Mouse (Mus musculus): ENCODE measurements at regions not wholly inside any gene's neighbourhood (a gene's known extent, or its start where the extent isn't known, plus 50 kb on each side); places are given as distances from the start of the nearest gene placed in this dataset.
A peak's percentile ranks its signal among the peaks of the same experiment; 100 is the strongest.
"Not testable (repeated sequence)": the region's sequence is repeated elsewhere in the genome, so short reads cannot be mapped to it uniquely, and the experiment has no call there.

- H3K36me3 ChIP-seq (ENCODE audit: insufficient read depth, low read length) = no peaks in the 10 kb centered on the region
- TF ChIP-seq CTCF (IDR thresholded peaks at IDR 0.05) = no peak
- DNase-seq (ENCODE audit: low spot score) (no peak), ATAC-seq (ENCODE audit: low FRiP score) (no peak)
- no peaks in the 10 kb centered on the region for H3K4me1 ChIP-seq (ENCODE audit: insufficient read depth, low read length)
- WGBS = 31% methylated on average over 1 of the region's 1 CpGs
- H3K27ac ChIP-seq (ENCODE audit: low read depth, low read length) = no peak overlapping the region
- H3K4me2 ChIP-seq (ENCODE audit: low read depth, low read length, poor library complexity, severe bottlenecking) = no peak overlapping the region
- no peak overlapping the region for H3K4me3 ChIP-seq (ENCODE audit: low read depth, low read length)
- no peaks in the 10 kb centered on the region for H3K9me3 ChIP-seq (ENCODE audit: low read length)
- no peaks in the 10 kb centered on the region for H3K27me3 ChIP-seq (ENCODE audit: insufficient read depth, low read length)
- H3K9ac ChIP-seq (replicated peaks; ENCODE audit: low read length, poor library complexity, severe bottlenecking) = no peak overlapping the region
Observed at GRCm38 (mm10) chr13:4858341-4858740, 249.4 kb upstream of the Akr1e1 start.

GRCm38 (mm10) chr13:4839481-4839880 is 230.5 kb upstream of the Akr1e1 start:
- not testable (repeated sequence) for H3K4me2 ChIP-seq (ENCODE audit: low read depth, low read length, poor library complexity, severe bottlenecking); H3K36me3 ChIP-seq (ENCODE audit: insufficient read depth, low read length); H3K9me3 ChIP-seq (ENCODE audit: low read length); H3K4me1 ChIP-seq (ENCODE audit: insufficient read depth, low read length); ATAC-seq (ENCODE audit: low FRiP score); DNase-seq (ENCODE audit: low spot score); H3K27ac ChIP-seq (ENCODE audit: low read depth, low read length); H3K4me3 ChIP-seq (ENCODE audit: low read depth, low read length); H3K27me3 ChIP-seq (ENCODE audit: insufficient read depth, low read length); H3K9ac ChIP-seq (replicated peaks; ENCODE audit: low read length, poor library complexity, severe bottlenecking)
- 92% methylated on average over 2 of the region's 2 CpGs for WGBS

- H3K27me3 ChIP-seq (ENCODE audit: insufficient read depth, low read length) = no peaks in the 10 kb centered on the region
- WGBS = 86% methylated on average over 3 of the region's 3 CpGs
- no peaks in the 10 kb centered on the region for H3K9me3 ChIP-seq (ENCODE audit: low read length)
- H3K4me1 ChIP-seq (ENCODE audit: insufficient read depth, low read length) = no peaks in the 10 kb centered on the region
- H3K27ac ChIP-seq (ENCODE audit: low read depth, low read length) = no peak overlapping the region
- no peak overlapping the region for H3K9ac ChIP-seq (replicated peaks; ENCODE audit: low read length, poor library complexity, severe bottlenecking)
- no peak overlapping the region for H3K4me3 ChIP-seq (ENCODE audit: low read depth, low read length)
- no peaks in the 10 kb centered on the region for H3K36me3 ChIP-seq (ENCODE audit: insufficient read depth, low read length)
- no peak for TF ChIP-seq CTCF (IDR thresholded peaks at IDR 0.05)
- no peak overlapping the region for H3K4me2 ChIP-seq (ENCODE audit: low read depth, low read length, poor library complexity, severe bottlenecking)
- DNase-seq (ENCODE audit: low spot score) (no peak), ATAC-seq (ENCODE audit: low FRiP score) (no peak)
Observed at GRCm38 (mm10) chr13:4826756-4827155, 217.8 kb upstream of the Akr1e1 start.

GRCm38 (mm10) chr13:4825749-4826148 is 216.8 kb upstream of the Akr1e1 start:
- not testable (repeated sequence) for H3K4me3 ChIP-seq (ENCODE audit: low read depth, low read length); H3K27me3 ChIP-seq (ENCODE audit: insufficient read depth, low read length); DNase-seq (ENCODE audit: low spot score); H3K4me1 ChIP-seq (ENCODE audit: insufficient read depth, low read length); H3K27ac ChIP-seq (ENCODE audit: low read depth, low read length); H3K4me2 ChIP-seq (ENCODE audit: low read depth, low read length, poor library complexity, severe bottlenecking); H3K9me3 ChIP-seq (ENCODE audit: low read length); ATAC-seq (ENCODE audit: low FRiP score); H3K9ac ChIP-seq (replicated peaks; ENCODE audit: low read length, poor library complexity, severe bottlenecking); H3K36me3 ChIP-seq (ENCODE audit: insufficient read depth, low read length)
- WGBS = 90% methylated on average over 1 of the region's 1 CpGs

GRCm38 (mm10) chr13:4806876-4807275 is 197.9 kb upstream of the Akr1e1 start:
- no peaks in the 10 kb centered on the region for H3K27me3 ChIP-seq (ENCODE audit: insufficient read depth, low read length)
- 92% methylated on average over 2 of the region's 2 CpGs for WGBS

GRCm38 (mm10) chr13:4800666-4801065 is 191.7 kb upstream of the Akr1e1 start:
- DNase-seq (ENCODE audit: low spot score) (no peak), ATAC-seq (ENCODE audit: low FRiP score) (no peak)
- no peaks in the 10 kb centered on the region for H3K27me3 ChIP-seq (ENCODE audit: insufficient read depth, low read length)
- no peak overlapping the region for H3K4me2 ChIP-seq (ENCODE audit: low read depth, low read length, poor library complexity, severe bottlenecking)
- H3K36me3 ChIP-seq (ENCODE audit: insufficient read depth, low read length) = no peaks in the 10 kb centered on the region
- TF ChIP-seq CTCF (IDR thresholded peaks at IDR 0.05) = no peak
- WGBS = 93% methylated on average over 14 of the region's 14 CpGs
- no peaks in the 10 kb centered on the region for H3K4me1 ChIP-seq (ENCODE audit: insufficient read depth, low read length)
- H3K9ac ChIP-seq (replicated peaks; ENCODE audit: low read length, poor library complexity, severe bottlenecking) = no peak overlapping the region
- no peak overlapping the region for H3K4me3 ChIP-seq (ENCODE audit: low read depth, low read length)
- peaks cover 6% of the 10 kb centered on the region for H3K9me3 ChIP-seq (ENCODE audit: low read length)
- H3K27ac ChIP-seq (ENCODE audit: low read depth, low read length) = no peak overlapping the region

More at GRCm38 (mm10) chr13:4806876-4807275, 197.9 kb upstream of the Akr1e1 start:
- DNase-seq (ENCODE audit: low spot score) (peak; percentile 3), ATAC-seq (ENCODE audit: low FRiP score) (no peak)
- TF ChIP-seq CTCF (IDR thresholded peaks at IDR 0.05) = no peak
- Histone ChIP-seq H3K4me3 (ENCODE audit: low read depth, low read length) (no peak overlapping the region), H3K4me1 (ENCODE audit: insufficient read depth, low read length) (no peaks in the 10 kb centered on the region), H3K36me3 (ENCODE audit: insufficient read depth, low read length) (no peaks in the 10 kb centered on the region), H3K9me3 (ENCODE audit: low read length) (no peaks in the 10 kb centered on the region), H3K9ac (replicated peaks; ENCODE audit: low read length, poor library complexity, severe bottlenecking) (no peak overlapping the region), H3K4me2 (ENCODE audit: low read depth, low read length, poor library complexity, severe bottlenecking) (no peak overlapping the region), H3K27ac (ENCODE audit: low read depth, low read length) (no peak overlapping the region)
